Mouse (Mus musculus) midbrain, postnatal 0 days (tissue): ENCODE measurements around the gene Gm12248. TPM values are rescaled to one million over a fixed set of nuclear protein-coding genes. Genes with fewer than 3 reads are reported as not detected.

Experiments used
- ATAC-seq: fragments of 200-750 bp; cut with Nextera tagmentation; 2 replicates; pipeline ENCODE4 v1.8.0; 2017; ENCODE audit warnings: moderate number of reproducible peaks, mild to moderate bottlenecking, moderate TSS enrichment, moderate library complexity; ENCODE audit not compliant: low FRiP score
- DNase-seq: peaks from one replicate; pipeline ENCODE4 v3.0.0-alpha.2; 2015; ENCODE audit warnings: low spot score
- H3K27ac ChIP-seq: fragments of 300-500 bp; sonication (generic); 2 replicates; pipeline ENCODE4 v1.5.1; 2014; ENCODE audit warnings: low read depth, mild to moderate bottlenecking, low read length, mixed read lengths
- H3K27me3 ChIP-seq: fragments of 300-500 bp; sonication (generic); 2 replicates; pipeline ENCODE4 v1.6.1; 2014; ENCODE audit warnings: low read length, control low read depth, mixed read lengths; ENCODE audit not compliant: insufficient read depth
- H3K36me3 ChIP-seq: fragments of 300-500 bp; sonication (generic); 2 replicates; pipeline ENCODE4 v1.6.1; 2014; ENCODE audit warnings: low read length, control low read depth, mixed read lengths; ENCODE audit not compliant: insufficient read depth
- H3K4me1 ChIP-seq: fragments of 300-500 bp; sonication (generic); 2 replicates; pipeline ENCODE4 v1.6.1; 2014; ENCODE audit warnings: mild to moderate bottlenecking, control low read depth, antibody characterized with exemption, low read length, mixed read lengths; ENCODE audit not compliant: insufficient read depth
- H3K4me2 ChIP-seq: fragments of 300-500 bp; sonication (generic); 2 replicates; pipeline ENCODE4 v1.6.1; 2014; ENCODE audit warnings: low read depth, mild to moderate bottlenecking, low read length, mixed read lengths; ENCODE audit not compliant: poor library complexity, severe bottlenecking
- H3K4me3 ChIP-seq: fragments of 300-500 bp; sonication (generic); 2 replicates; pipeline ENCODE4 v1.5.1; 2014; ENCODE audit warnings: low read depth, mild to moderate bottlenecking, low read length, moderate library complexity
- H3K9ac ChIP-seq: fragments of 300-500 bp; sonication (generic); replicated peaks from 2 replicates; pipeline ENCODE4 v1.6.1; 2014; ENCODE audit warnings: mild to moderate bottlenecking, low read length, moderate library complexity, mixed read lengths; ENCODE audit not compliant: poor library complexity, severe bottlenecking
- H3K9me3 ChIP-seq: fragments of 300-500 bp; sonication (generic); 2 replicates; pipeline ENCODE4 v1.6.1; 2016; ENCODE audit warnings: low read length, control low read depth
- CTCF ChIP-seq: IDR thresholded peaks from 2 replicates; pipeline ENCODE4 v1.5.1; 2016; ENCODE audit warnings: antibody characterized with exemption, mild to moderate bottlenecking
- WGBS: fragments of 180-500 bp; shearing (Covaris S2); extraction: QIAGEN DNeasy Blood & Tissue Kit; methylation state at CpG from one replicate; pipeline ENCODE4 v1.1.7; 2014; 5-methylcytosine and 5-hydroxymethylcytosine counted together
- polyA plus RNA-seq: library from polyadenylated mRNA; unstranded; fragments of >200 nt; fragmentation: Nextera tagmentation; extraction: Ambion mirVana; gene quantifications from 2 replicates; pipeline ENCODE4 v1.2.1, GENCODE M21; 2015
- total RNA-seq: library from RNA; depleted of rRNA; stranded (reverse); fragments of >200 nt; gene quantifications from 2 replicates; pipeline ENCODE4 v1.2.3, GENCODE M21; 2014

Gm12248 gene
- total and polyA plus RNA-seq, 2 experiments from 2014 or later, result not detected

- Histone ChIP-seq H3K27ac (no peak overlapping the region), H3K27me3 (no peaks in the 10 kb centered on the region), H3K36me3 (no peaks in the 10 kb centered on the region), H3K9ac (no peak overlapping the region), H3K4me3 (no peak overlapping the region), H3K4me2 (no peak overlapping the region), H3K4me1 (peaks cover 2% of the 10 kb centered on the region; the same call in 1 of the 2 replicates), H3K9me3 (no peaks in the 10 kb centered on the region)
- TF ChIP-seq CTCF, result no peak
- ATAC-seq, result no peak
- WGBS, result 64% methylated on average over 1 of the region's 1 CpGs
- no peak for DNase-seq
These were observed 66.1 kb downstream of the Gm12248 start for GRCm38 (mm10) chr11:58026860-58027259.

GRCm38 (mm10) chr11:58026337-58026736 is 66.6 kb downstream of the Gm12248 start:
- 61% methylated on average over 3 of the region's 3 CpGs for WGBS
- ATAC-seq (no peak), DNase-seq (no peak)
- no peak overlapping the region for H3K4me3 ChIP-seq
- no peak for TF ChIP-seq CTCF
- no peak overlapping the region for H3K27ac ChIP-seq
- H3K4me2 ChIP-seq, result no peak overlapping the region
- no peaks in the 10 kb centered on the region for H3K9me3 ChIP-seq
- H3K4me1 ChIP-seq, result peaks cover 7% of the 10 kb centered on the region; the same call in 1 of the 2 replicates
- no peaks in the 10 kb centered on the region for H3K27me3 ChIP-seq
- no peaks in the 10 kb centered on the region for H3K36me3 ChIP-seq
- no peak overlapping the region for H3K9ac ChIP-seq

GRCm38 (mm10) chr11:58025881-58026280 is 67.1 kb downstream of the Gm12248 start:
- Histone ChIP-seq H3K27ac (no peak overlapping the region), H3K9me3 (no peaks in the 10 kb centered on the region), H3K4me3 (no peak overlapping the region), H3K9ac (no peak overlapping the region), H3K4me2 (no peak overlapping the region), H3K27me3 (no peaks in the 10 kb centered on the region), H3K4me1 (peaks cover 8% of the 10 kb centered on the region; the same call in 1 of the 2 replicates), H3K36me3 (no peaks in the 10 kb centered on the region)
- ATAC-seq (no peak), DNase-seq (no peak)
- WGBS, result 88% methylated on average over 4 of the region's 4 CpGs
- TF ChIP-seq CTCF, result no peak

GRCm38 (mm10) chr11:58024671-58025070 is 68.3 kb downstream of the Gm12248 start:
- H3K36me3 ChIP-seq, result no peaks in the 10 kb centered on the region
- H3K4me3 ChIP-seq, result no peak overlapping the region
- H3K27ac ChIP-seq, result no peak overlapping the region
- WGBS, result 90% methylated on average over 2 of the region's 2 CpGs
- H3K27me3 ChIP-seq, result no peaks in the 10 kb centered on the region
- no peak overlapping the region for H3K4me2 ChIP-seq
- TF ChIP-seq CTCF, result no peak
- peaks cover 11% of the 10 kb centered on the region; the same call in 1 of the 2 replicates for H3K4me1 ChIP-seq
- DNase-seq (no peak), ATAC-seq (no peak)
- H3K9ac ChIP-seq, result no peak overlapping the region
- H3K9me3 ChIP-seq, result no peaks in the 10 kb centered on the region

GRCm38 (mm10) chr11:58024271-58024670 is 68.7 kb downstream of the Gm12248 start:
- Histone ChIP-seq H3K4me1 (peaks cover 11% of the 10 kb centered on the region; the same call in 1 of the 2 replicates), H3K4me2 (no peak overlapping the region), H3K9ac (no peak overlapping the region), H3K4me3 (no peak overlapping the region), H3K36me3 (no peaks in the 10 kb centered on the region), H3K27ac (no peak overlapping the region), H3K9me3 (no peaks in the 10 kb centered on the region), H3K27me3 (no peaks in the 10 kb centered on the region)
- no peak for ATAC-seq
- no peak for DNase-seq
- no peak for TF ChIP-seq CTCF
- 81% methylated on average over 1 of the region's 1 CpGs for WGBS

GRCm38 (mm10) chr11:58021618-58022017 is 71.3 kb downstream of the Gm12248 start:
- no peak overlapping the region; the same call in 1 of the 2 replicates for H3K27ac ChIP-seq
- no peaks in the 10 kb centered on the region for H3K36me3 ChIP-seq
- H3K4me3 ChIP-seq, result no peak overlapping the region
- H3K4me1 ChIP-seq, result peaks cover 11% of the 10 kb centered on the region
- no peak overlapping the region for H3K4me2 ChIP-seq
- no peaks in the 10 kb centered on the region for H3K9me3 ChIP-seq
- TF ChIP-seq CTCF, result no peak
- H3K9ac ChIP-seq, result no peak overlapping the region
- no peak for ATAC-seq
- WGBS, result 51% methylated on average over 2 of the region's 2 CpGs
- H3K27me3 ChIP-seq, result no peaks in the 10 kb centered on the region
- DNase-seq, result no peak
